Mouse (Mus musculus): ENCODE measurements around the gene Slc25a19.

- TF ChIP-seq TAL1 (IDR thresholded peaks at IDR 0.05; ENCODE audit: low read length) (no peak), GATA1 (IDR thresholded peaks at IDR 0.05; ENCODE audit: low read length) (no peak)
These were observed 12.8 kb downstream of the Slc25a19 start for GRCm38 (mm10) chr11:115615108-115615825.

Measured in erythroblast, embryonic 14.5 days (primary cell).